Mouse (Mus musculus) inflammation-experienced regulatory T-cells, adult 16 weeks (primary cell): Measurements from ENCODE around the gene Rtl3. TPM values are rescaled to one million over a fixed set of nuclear protein-coding genes. Genes with fewer than 3 reads are reported as not detected.

Source experiments
- polyA plus RNA-seq: library from polyadenylated mRNA; unstranded; fragments of 100-300 nt; shearing (Covaris generic); gene quantifications from one replicate; pipeline ENCODE4 v1.2.1, GENCODE M21; 2017

The Rtl3 gene
- polyA plus RNA-seq = not detected

DNA sequence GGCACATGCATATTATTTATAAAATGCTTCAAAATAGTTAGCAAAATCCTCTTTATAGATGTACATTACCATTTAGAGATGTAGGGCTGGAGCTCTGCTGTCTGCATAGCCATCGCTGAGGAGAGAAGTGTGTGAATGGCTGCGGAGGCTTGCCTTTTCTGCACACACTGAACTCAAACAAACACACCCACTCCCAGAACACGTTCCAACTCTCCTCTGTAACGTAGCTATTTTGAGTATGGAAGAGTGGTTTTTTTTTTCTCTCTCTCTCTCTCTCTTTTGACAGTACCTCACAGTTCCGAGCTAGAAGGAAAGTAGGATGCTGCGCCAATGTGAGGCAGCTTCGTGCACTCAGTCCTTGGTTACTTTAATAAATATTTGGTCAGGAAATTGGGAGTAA is at the start of gene Rtl3:
Gene Rtl3 (minus strand): TSS at position 236 of the 400 bp plus-strand sequence.

Other genes with a start within 250 kb of the Rtl3 start
- 3.0 TPM for gene Cysltr1, start 237.0 kb downstream of the Rtl3 start, polyA plus RNA-seq
- gene Lpar4, start 80.0 kb upstream of the Rtl3 start, polyA plus RNA-seq = not detected
- gene P2ry10, start 247.8 kb upstream of the Rtl3 start, polyA plus RNA-seq = 90.1 TPM